Mouse (Mus musculus): ENCODE data around the gene Tmem213.

The Tmem213 gene

GRCm38 (mm10) chr6:38116107-38116770 is 7.2 kb downstream of the Tmem213 start:
- no peak for DNase-seq (ENCODE audit: low read depth, low spot score)

- no peak for DNase-seq (ENCODE audit: low read depth, low spot score)
Measured at GRCm38 (mm10) chr6:38118341-38118740, 9.3 kb downstream of the Tmem213 start.

GRCm38 (mm10) chr6:38120681-38121371 is 11.8 kb downstream of the Tmem213 start:
- peak; percentile 41 for DNase-seq (ENCODE audit: low read depth, low spot score)

GRCm38 (mm10) chr6:38121843-38122242 is 12.8 kb downstream of the Tmem213 start:
- DNase-seq (ENCODE audit: low read depth, low spot score): no peak

- DNase-seq (ENCODE audit: low read depth, low spot score): no peak
Measured at GRCm38 (mm10) chr6:38122791-38123190, 13.7 kb downstream of the Tmem213 start.

DNA sequence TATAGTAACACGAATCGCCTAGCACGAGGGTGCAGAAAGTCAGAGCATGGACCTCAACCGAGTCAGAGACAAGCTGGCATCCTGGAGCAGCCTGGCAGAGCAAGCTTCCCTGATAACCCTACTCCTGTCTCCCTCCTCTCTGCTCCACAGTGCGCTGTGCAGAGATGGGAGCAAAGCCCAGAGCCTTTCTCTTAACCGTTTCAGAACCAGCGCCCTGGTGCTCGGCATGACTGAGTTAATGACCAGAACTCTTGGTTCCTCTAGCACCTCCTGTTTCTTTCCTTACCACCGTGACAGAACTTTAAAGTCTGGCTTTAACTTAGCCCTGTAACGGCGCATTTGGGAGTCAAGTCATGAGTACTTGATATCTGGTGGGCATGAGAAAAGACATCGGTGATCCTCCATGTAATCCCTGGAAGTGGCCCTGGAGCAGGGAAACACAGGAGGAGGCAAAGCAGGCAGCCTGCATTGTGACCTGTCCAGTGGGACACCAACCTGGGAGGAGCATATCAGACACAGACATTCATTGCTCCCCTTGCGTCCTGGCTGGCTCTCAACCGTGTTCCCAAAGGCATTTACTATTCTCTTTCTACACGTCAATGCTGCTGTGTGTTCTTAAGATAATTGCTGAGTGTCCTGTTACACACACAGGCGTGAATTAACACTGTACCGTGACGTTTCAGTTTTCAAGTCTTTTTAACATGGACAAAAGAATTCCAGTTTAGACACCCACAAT is 14.6 kb downstream of the Tmem213 start:
- DNase-seq (ENCODE audit: low read depth, low spot score): no peak

GRCm38 (mm10) chr6:38124207-38124835 is 15.3 kb downstream of the Tmem213 start, which contains the start of gene Atp6v0a4:
Atp6v0a4 (minus strand) TSS chr6:38124586.
- DNase-seq (ENCODE audit: low read depth, low spot score): no peak

GRCm38 (mm10) chr6:38124882-38125281 is 15.8 kb downstream of the Tmem213 start:
- DNase-seq (ENCODE audit: low read depth, low spot score): no peak

- DNase-seq (ENCODE audit: low read depth, low spot score): no peak
Measured at GRCm38 (mm10) chr6:38125462-38125861, 16.4 kb downstream of the Tmem213 start.

- no peak for DNase-seq (ENCODE audit: low read depth, low spot score)
Measured at GRCm38 (mm10) chr6:38128115-38128514, 19.1 kb downstream of the Tmem213 start.

DNA sequence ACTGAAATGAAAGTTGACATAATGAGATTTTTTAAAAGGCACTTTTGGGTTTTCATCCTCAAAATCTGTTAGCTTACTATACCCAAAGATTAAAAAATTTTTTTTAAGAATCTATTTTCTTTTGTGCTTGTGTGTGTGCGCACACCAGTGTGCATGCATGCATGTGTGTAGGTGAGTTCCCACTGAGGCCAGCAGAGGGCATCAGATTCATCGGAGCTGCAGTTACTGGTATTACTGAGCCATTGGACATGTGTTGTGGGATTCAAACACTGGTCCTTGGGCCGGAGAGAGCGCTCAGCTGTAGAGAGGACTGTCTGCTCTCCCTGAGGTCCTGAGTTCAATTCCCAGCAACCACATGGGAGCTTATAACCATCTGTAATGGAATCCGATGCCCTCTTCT is 20.8 kb downstream of the Tmem213 start:
- DNase-seq (ENCODE audit: low read depth, low spot score): no peak

DNA sequence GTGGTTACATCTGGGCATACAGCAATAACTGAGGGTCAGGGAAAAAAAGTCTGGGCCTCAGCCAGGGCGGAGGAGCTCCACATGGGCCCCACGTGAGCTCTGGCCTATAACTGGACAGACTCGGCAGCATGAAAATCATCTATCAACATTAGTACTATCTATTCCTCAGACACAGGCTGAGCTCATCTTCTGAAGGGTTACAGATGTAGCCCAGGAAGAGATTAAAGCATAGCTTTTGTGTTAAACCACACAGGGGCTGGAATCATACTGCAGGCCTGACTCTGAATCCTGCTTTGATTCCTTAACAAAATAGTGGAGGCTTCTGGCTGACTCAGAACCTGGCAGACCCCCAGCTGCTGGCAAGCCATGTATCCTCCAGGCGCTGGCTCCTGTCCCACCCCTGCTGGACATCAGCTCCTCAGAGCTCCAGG is 22.8 kb downstream of the Tmem213 start:
- no peak for DNase-seq (ENCODE audit: low read depth, low spot score)

GRCm38 (mm10) chr6:38134806-38135559 is 25.9 kb downstream of the Tmem213 start:
- no peak for DNase-seq (ENCODE audit: low read depth, low spot score)

DNA sequence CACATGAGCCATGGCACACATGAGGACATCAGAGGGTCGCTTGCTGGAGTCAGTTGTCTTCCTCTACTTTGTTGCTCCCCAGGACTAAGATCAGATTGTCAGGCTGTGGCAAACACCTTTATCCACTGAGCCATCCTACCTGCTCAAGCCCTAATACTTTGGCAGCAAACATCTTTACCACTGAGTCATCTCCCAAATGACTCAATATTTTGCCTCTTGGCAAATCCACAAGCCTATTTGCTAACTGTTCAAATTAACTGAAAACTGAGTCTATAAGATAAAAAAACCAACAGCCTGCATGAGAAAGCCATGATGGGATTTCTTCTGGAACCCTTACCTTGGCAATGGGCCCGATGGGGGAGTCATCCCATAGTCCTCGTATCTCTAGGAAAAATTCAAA is 30.0 kb downstream of the Tmem213 start:
- no peak for DNase-seq (ENCODE audit: low read depth, low spot score)

GRCm38 (mm10) chr6:38140402-38140801 is 31.3 kb downstream of the Tmem213 start:
- no peak for DNase-seq (ENCODE audit: low read depth, low spot score)

- DNase-seq (ENCODE audit: low read depth, low spot score): no peak
Measured at GRCm38 (mm10) chr6:38144161-38144998, 35.3 kb downstream of the Tmem213 start.

- DNase-seq (ENCODE audit: low read depth, low spot score): no peak
Measured at GRCm38 (mm10) chr6:38145463-38146065, 36.5 kb downstream of the Tmem213 start.

- DNase-seq (ENCODE audit: low read depth, low spot score): no peak
Measured at GRCm38 (mm10) chr6:38147301-38147700, 38.2 kb downstream of the Tmem213 start.

DNA sequence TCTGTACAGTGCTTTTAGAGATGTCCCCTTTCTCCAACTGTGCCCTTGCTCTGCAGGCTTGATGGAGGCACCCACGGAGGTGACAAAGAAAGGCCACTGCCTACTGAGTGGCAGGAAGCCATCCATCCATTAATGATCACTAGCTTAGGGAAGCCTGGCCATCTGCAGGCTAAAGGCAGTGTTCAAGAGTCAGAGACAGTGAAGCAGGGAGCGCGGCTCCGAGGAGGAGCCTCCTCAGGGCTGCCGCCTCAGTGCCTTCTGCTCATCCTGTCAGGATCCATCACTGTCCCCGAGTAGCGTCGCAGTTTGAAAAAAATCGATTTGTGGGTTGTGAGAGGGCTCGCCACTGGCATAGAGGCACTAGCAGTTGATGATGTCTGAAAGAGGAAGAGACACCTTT is 39.6 kb downstream of the Tmem213 start:
- DNase-seq (ENCODE audit: low read depth, low spot score): no peak

DNA sequence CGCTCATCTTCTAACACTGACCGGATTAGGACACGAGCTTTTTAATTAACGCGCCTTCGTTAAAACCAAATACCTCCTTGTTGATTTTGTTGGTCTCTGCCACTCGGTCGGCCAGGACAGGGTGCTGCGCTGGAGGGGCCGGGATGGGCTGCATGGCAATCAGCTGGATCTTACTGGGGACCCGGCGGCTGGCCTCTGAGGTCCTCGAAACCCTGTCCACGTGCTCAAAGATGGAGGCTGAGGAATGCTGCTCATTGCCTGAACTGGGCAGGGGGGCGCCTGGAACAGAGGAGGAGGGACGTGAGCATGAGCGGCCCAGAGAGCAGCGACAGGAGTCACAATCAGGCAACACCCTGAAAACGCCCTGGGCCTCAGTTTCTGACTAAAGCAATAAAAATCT is 40.4 kb downstream of the Tmem213 start:
- DNase-seq (ENCODE audit: low read depth, low spot score): no peak

Measured in CD4-positive, CD25-positive, alpha-beta regulatory T cell, adult 2 months (primary cell).